Mouse (Mus musculus) midbrain, embryonic 14.5 days (tissue): ENCODE data around the gene Creb3l1. TPM values are rescaled to one million over a fixed set of nuclear protein-coding genes. Genes with fewer than 3 reads are reported as not detected.

Source experiments
- ATAC-seq: fragments of 200-750 bp; cut with Nextera tagmentation; 2 replicates; pipeline ENCODE4 v1.8.0; 2017; ENCODE audit warnings: moderate number of reproducible peaks, moderate library complexity; ENCODE audit not compliant: low FRiP score, low TSS enrichment
- DNase-seq: peaks from one replicate; pipeline ENCODE4 v3.0.0-alpha.2; 2015
- H3K27ac ChIP-seq: fragments of 300-500 bp; sonication (generic); replicated peaks from 2 replicates; pipeline ENCODE4 v1.5.1; 2014; ENCODE audit warnings: mild to moderate bottlenecking, low read depth, low read length, moderate library complexity
- H3K27me3 ChIP-seq: fragments of 300-500 bp; sonication (generic); 2 replicates; pipeline ENCODE4 v1.6.1; 2014; ENCODE audit warnings: low read length, control low read depth, mixed read lengths; ENCODE audit not compliant: control insufficient read depth, insufficient read depth
- H3K36me3 ChIP-seq: fragments of 300-500 bp; sonication (generic); 2 replicates; pipeline ENCODE4 v1.6.1; 2014; ENCODE audit warnings: low read length, control low read depth; ENCODE audit not compliant: control insufficient read depth, insufficient read depth
- H3K4me1 ChIP-seq: fragments of 300-500 bp; sonication (generic); 2 replicates; pipeline ENCODE4 v1.6.1; 2014; ENCODE audit warnings: mild to moderate bottlenecking, antibody characterized with exemption, low read length, control low read depth; ENCODE audit not compliant: control insufficient read depth, insufficient read depth
- H3K4me2 ChIP-seq: fragments of 300-500 bp; sonication (generic); 2 replicates; pipeline ENCODE4 v1.6.1; 2014; ENCODE audit warnings: mild to moderate bottlenecking, low read length, moderate library complexity
- H3K4me3 ChIP-seq: fragments of 300-500 bp; sonication (generic); replicated peaks from 2 replicates; pipeline ENCODE4 v1.5.1; 2014; ENCODE audit warnings: low read depth, low read length
- H3K9ac ChIP-seq: fragments of 300-500 bp; sonication (generic); replicated peaks from 2 replicates; pipeline ENCODE4 v1.6.1; 2014; ENCODE audit warnings: mild to moderate bottlenecking, low read length, moderate library complexity
- H3K9me3 ChIP-seq: fragments of 300-500 bp; sonication (generic); 2 replicates; pipeline ENCODE4 v1.6.1; 2016; ENCODE audit warnings: low read length, control low read depth, mixed read lengths; ENCODE audit not compliant: control insufficient read depth
- WGBS: fragments of 180-500 bp; shearing (Covaris S2); extraction: QIAGEN DNeasy Blood & Tissue Kit; methylation state at CpG from one replicate; pipeline ENCODE4 v1.1.7; 2014; 5-methylcytosine and 5-hydroxymethylcytosine counted together
- polyA plus RNA-seq: library from polyadenylated mRNA; unstranded; fragments of >200 nt; fragmentation: Nextera tagmentation; extraction: Ambion mirVana; gene quantifications from 2 replicates; pipeline ENCODE4 v1.2.1, GENCODE M21; 2014

Creb3l1 gene
- polyA plus RNA-seq, 1 experiment from 2014 or later: 2.0 TPM

DNA sequence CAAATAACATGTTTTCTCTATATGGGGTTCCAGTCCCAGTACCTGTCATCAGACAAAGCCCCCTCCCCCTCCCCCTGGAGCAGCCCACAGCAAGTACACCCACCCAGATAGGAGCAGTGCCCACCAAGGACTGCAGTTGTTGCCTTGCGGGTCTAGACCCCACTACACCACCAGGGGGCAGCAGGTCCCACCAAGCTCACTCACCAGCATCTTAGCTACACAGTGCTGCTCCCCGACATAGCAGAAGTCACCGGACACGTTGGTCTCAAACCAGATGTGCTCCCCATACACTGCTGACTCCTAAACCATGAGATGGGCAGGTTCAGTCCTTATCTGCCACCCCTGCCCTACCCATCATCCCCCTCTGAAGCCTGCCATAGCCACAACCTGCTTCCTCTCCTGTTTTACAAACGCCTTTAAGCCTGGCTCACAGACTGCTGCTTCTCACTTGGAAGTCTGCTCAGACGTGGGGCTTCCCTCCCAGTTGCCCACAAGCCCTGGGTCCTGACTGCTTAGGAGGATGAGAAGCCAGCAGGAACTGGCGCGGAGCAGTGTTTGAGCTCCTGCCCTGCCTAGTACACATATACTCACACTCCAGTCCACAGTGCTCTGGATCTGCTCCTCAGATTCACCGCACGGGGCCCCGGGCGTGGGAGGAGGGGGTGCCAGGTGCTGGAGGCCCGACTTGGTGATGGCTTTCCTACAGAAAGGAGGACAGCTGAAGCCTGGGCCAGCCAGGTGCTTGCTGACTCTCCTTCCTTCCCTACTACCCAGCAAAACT, 79.9 kb downstream of the Creb3l1 start:
- no peak overlapping the region for H3K4me3 ChIP-seq
- H3K27me3 ChIP-seq: no peaks in the 10 kb centered on the region
- no peak overlapping the region for H3K9ac ChIP-seq
- peaks cover 15% of the 10 kb centered on the region for H3K36me3 ChIP-seq
- ATAC-seq: peak; percentile 76
- peaks cover 21% of the 10 kb centered on the region for H3K4me1 ChIP-seq
- whole genome bisulfite sequencing: 44% methylated on average over 13 of the region's 13 CpGs
- no peaks in the 10 kb centered on the region for H3K9me3 ChIP-seq
- peak; percentile 86 for DNase-seq
- no peak overlapping the region for H3K4me2 ChIP-seq
- no peak overlapping the region for H3K27ac ChIP-seq

DNA sequence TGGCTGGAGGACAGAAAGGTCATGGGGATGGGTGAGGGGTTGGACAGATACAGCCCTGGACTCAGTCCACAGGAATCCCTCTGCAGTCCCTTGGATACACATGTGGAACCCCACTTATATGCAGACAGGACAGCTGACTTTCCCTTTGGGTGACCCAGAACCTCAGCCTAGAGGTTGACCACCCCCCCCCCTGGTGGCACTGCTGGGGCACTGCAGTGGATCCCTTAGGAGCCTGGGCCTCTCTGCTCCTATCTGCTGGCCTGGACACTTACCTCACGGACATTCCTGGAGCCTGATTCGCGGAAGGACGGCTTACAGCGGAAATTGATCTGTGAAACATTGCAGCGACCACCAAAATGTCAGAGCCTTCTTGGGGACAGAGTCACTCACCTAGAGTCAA, 81.9 kb downstream of the Creb3l1 start:
- Histone ChIP-seq H3K4me3 (no peak overlapping the region), H3K4me2 (no peak overlapping the region), H3K27ac (no peak overlapping the region), H3K9me3 (no peaks in the 10 kb centered on the region), H3K36me3 (peaks cover 33% of the 10 kb centered on the region), H3K9ac (no peak overlapping the region), H3K4me1 (0 out of 2 replicates have a peak, but pooled peaks cover 4% of the 10 kb centered on the region), H3K27me3 (no peaks in the 10 kb centered on the region)
- DNase-seq (no peak), ATAC-seq (no peak)
- 77% methylated on average over 6 of the region's 6 CpGs for WGBS

DNA sequence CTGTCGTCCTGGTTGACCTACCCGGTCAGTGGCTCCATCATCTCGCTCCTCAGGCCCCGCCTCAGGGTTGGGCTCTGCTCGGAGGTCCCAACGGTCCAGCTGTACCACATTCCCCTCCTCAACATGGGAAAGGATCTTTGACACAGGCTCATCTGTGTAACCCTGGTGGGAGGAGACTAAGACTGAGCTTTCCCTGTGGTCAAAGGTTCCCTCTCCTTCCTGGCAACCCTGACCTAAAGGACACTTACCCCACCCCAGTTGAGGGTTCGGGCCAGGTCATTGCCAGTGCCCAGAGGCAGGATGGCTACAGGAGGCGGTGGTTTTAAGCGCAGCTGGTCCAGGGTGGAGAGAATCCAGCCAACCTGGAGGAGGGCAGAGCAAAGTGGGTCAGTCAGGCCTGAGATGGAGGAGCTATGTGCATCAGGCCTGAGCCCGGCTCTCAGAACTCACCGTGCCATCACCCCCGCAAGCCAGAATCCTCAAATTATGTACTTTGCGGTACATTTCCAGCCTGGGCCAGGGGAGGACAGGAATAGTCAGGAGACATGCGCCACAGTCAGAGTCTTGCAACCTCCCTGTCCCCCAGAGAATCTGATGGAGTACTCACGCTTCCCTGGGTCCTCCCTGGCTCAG, 84.9 kb downstream of the Creb3l1 start:
- ATAC-seq: no peak
- Histone ChIP-seq H3K9me3 (no peaks in the 10 kb centered on the region), H3K36me3 (peaks cover 58% of the 10 kb centered on the region), H3K27me3 (no peaks in the 10 kb centered on the region), H3K27ac (no peak overlapping the region), H3K9ac (no peak overlapping the region), H3K4me1 (no peaks in the 10 kb centered on the region), H3K4me2 (no peak overlapping the region), H3K4me3 (no peak overlapping the region)
- DNase-seq: no peak
- 81% methylated on average over 15 of the region's 15 CpGs for WGBS

DNA sequence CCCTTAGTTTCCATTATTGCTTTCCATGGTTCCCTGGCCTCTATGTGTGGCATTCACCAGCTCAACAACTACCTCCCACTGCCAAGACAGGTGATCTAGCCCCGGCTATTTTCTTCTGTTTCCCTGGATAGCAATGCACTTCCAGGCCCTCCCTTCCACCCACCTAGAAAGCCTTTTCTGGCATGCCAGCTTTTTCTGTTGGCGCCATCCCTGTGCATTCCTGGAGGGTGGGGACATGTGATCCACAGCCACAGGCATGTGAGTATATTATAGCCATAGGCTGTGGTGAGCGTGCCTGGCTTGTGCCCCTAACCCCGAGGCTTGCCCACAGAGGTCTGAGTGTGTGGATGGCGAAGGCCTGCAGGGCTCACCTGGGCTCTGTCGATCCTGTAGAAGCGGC, 88.1 kb downstream of the Creb3l1 start:
- no peak overlapping the region for H3K4me3 ChIP-seq
- no peaks in the 10 kb centered on the region for H3K27me3 ChIP-seq
- WGBS: 92% methylated on average over 7 of the region's 7 CpGs
- H3K27ac ChIP-seq: no peak overlapping the region
- no peak overlapping the region for H3K9ac ChIP-seq
- H3K9me3 ChIP-seq: no peaks in the 10 kb centered on the region
- peaks cover 58% of the 10 kb centered on the region for H3K36me3 ChIP-seq
- peaks cover 13% of the 10 kb centered on the region for H3K4me1 ChIP-seq
- no peak for DNase-seq
- no peak overlapping the region for H3K4me2 ChIP-seq
- no peak for ATAC-seq

DNA sequence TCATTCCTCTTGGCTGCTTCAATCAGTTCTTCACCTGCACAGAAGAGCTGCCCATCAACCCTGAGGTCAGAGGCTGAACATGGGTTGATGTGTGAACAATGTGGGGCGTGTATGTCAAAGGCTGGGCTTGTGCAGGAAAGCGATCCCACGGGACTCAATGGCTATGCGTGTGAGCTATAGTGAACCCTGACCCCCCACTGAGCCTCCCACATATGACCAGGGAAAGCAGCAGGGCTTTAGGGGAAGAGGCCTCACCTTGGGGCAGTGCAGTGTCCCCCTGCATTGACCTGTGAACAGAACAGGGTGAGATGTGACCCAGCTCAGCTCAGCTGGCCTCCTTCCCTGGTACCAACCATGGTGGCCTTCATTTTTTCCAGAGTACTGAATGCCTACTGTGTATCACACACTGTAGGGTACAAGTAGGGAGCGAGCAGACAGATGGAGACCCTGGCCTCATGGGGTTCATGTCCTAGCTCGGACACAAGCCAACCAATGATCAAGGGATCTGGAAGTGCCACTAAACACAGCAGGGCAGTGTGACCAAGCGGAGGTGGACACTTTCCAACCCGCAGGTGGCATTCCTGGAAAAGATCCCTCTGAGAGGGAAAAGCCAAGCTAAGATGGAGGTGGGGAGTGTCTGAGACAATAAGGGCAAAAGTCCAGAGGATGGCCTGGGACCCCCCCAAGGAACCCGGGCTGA, 89.3 kb downstream of the Creb3l1 start:
- Histone ChIP-seq H3K27ac (no peak overlapping the region), H3K27me3 (no peaks in the 10 kb centered on the region), H3K4me3 (no peak overlapping the region), H3K9me3 (no peaks in the 10 kb centered on the region), H3K36me3 (peaks cover 50% of the 10 kb centered on the region), H3K9ac (no peak overlapping the region), H3K4me2 (no peak overlapping the region), H3K4me1 (peaks cover 25% of the 10 kb centered on the region)
- no peak for ATAC-seq
- no peak for DNase-seq
- 91% methylated on average over 9 of the region's 9 CpGs for WGBS

DNA sequence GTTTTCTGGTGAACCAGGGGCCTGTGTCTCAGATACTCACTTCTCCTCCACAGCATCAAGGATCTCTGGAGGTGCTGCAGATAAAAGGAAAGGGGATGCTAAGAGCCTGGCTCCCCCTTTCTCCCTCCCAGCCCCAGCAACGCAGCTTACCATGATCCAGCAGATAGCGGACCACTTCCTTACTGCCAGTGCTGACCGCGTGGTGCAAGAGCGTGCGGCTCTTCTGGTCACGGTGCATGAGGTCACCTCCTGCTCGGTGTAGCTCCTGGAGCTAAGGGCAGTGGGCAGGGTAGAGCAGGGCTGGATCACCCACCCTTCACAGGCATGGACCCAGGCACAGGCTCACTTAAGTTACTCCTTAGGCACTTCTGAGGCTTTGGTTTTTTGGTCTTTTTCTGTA, 90.3 kb downstream of the Creb3l1 start:
- H3K36me3 ChIP-seq: peaks cover 40% of the 10 kb centered on the region
- H3K9me3 ChIP-seq: no peaks in the 10 kb centered on the region
- no peak overlapping the region for H3K4me2 ChIP-seq
- no peak overlapping the region for H3K9ac ChIP-seq
- peaks cover 25% of the 10 kb centered on the region for H3K4me1 ChIP-seq
- 66% methylated on average over 8 of the region's 8 CpGs for WGBS
- DNase-seq (no peak), ATAC-seq (no peak)
- no peak overlapping the region for H3K27ac ChIP-seq
- no peak overlapping the region for H3K4me3 ChIP-seq
- no peaks in the 10 kb centered on the region for H3K27me3 ChIP-seq

DNA sequence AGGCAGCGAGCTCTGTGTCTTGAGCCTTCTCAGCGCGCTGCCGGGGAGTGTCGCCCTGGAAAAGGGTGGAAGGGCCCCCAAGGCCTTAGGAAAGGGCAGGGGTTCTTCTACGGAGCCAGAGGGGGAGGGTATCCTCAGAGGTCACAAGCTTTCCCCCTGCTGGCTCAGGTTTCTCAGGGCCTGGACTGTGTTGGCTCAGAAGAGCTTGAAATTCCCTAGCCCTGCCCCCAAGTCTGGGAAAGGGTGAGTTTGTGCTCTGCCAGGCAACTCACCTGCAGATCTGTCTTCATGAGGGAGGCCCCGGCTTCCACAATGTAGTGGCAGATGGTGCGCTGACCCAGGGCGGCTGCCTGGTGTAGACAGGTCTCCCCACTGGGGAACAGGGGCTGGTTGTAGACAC, 90.8 kb downstream of the Creb3l1 start:
- no peak for DNase-seq
- no peak overlapping the region for H3K4me3 ChIP-seq
- H3K4me1 ChIP-seq: peaks cover 25% of the 10 kb centered on the region
- H3K9me3 ChIP-seq: no peaks in the 10 kb centered on the region
- WGBS: 32% methylated on average over 9 of the region's 9 CpGs
- peaks cover 35% of the 10 kb centered on the region for H3K36me3 ChIP-seq
- H3K27me3 ChIP-seq: no peaks in the 10 kb centered on the region
- no peak overlapping the region for H3K4me2 ChIP-seq
- H3K27ac ChIP-seq: no peak overlapping the region
- ATAC-seq: no peak
- H3K9ac ChIP-seq: no peak overlapping the region

DNA sequence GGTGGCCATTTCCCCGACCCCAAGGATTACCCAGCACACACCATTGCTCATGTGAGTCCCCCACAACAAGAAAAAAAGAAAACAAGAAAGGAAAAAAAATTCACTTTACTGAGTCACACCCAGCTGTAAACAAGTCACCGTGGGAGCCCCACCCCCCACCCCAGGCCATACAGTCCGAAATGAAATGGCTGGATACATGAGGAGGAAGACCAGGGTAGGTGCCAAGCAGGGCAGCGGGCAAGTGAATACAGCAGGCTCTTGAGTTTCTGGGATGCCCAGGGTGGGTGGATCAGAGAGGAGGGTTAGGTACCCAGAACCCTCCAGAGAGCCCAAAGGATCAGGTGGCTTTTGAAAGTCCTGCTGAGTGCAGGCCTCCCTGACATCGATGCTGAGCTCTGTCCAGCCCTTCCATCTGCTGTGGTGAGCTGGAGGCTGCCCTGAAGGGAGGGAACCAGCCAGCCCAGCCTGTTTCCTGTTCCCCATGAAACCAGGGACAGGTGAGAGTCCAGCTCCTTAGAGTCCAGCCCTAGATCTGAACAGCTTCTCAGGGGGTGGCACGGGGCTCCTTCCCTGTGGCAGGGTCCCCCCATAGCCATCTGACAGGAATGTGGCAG, 91.5 kb downstream of the Creb3l1 start:
- Histone ChIP-seq H3K9ac (no peak overlapping the region), H3K4me1 (peaks cover 25% of the 10 kb centered on the region), H3K9me3 (no peaks in the 10 kb centered on the region), H3K4me3 (no peak overlapping the region), H3K27ac (no peak overlapping the region), H3K36me3 (peaks cover 29% of the 10 kb centered on the region), H3K4me2 (peak overlapping the region; percentile 74; the same call in 1 of the 2 replicates), H3K27me3 (no peaks in the 10 kb centered on the region)
- WGBS: 13% methylated on average over 6 of the region's 6 CpGs
- DNase-seq (no peak), ATAC-seq (no peak)
